Mouse (Mus musculus) limb, embryonic 14.5 days (tissue): Measurements from ENCODE around the gene Brca1. TPM values are rescaled to one million over a fixed set of nuclear protein-coding genes. Genes with fewer than 3 reads are reported as not detected.
A peak's percentile ranks its signal among the peaks of the same experiment; 100 is the strongest.

Experiments used
- ATAC-seq: fragments of 200-750 bp; cut with Nextera tagmentation; 2 replicates; pipeline ENCODE4 v1.8.0; 2017; ENCODE audit warnings: low read depth, moderate number of reproducible peaks, moderate TSS enrichment; ENCODE audit not compliant: low FRiP score
- DNase-seq: peaks from one replicate; pipeline ENCODE4 v3.0.0-alpha.2; 2015; ENCODE audit warnings: low spot score
- H3K27ac ChIP-seq: fragments of 300-500 bp; sonication (generic); replicated peaks from 2 replicates; pipeline ENCODE4 v1.5.1; 2014; ENCODE audit warnings: low read depth, mild to moderate bottlenecking, low read length, moderate library complexity, mixed read lengths
- H3K27me3 ChIP-seq: fragments of 300-500 bp; sonication (generic); 2 replicates; pipeline ENCODE4 v1.6.1; 2014; ENCODE audit warnings: low read length, mixed read lengths; ENCODE audit not compliant: control insufficient read depth, insufficient read depth
- H3K36me3 ChIP-seq: fragments of 300-500 bp; sonication (generic); 2 replicates; pipeline ENCODE4 v1.6.1; 2014; ENCODE audit warnings: mild to moderate bottlenecking, low read length, moderate library complexity, mixed read lengths; ENCODE audit not compliant: control insufficient read depth, insufficient read depth
- H3K4me1 ChIP-seq: fragments of 300-500 bp; sonication (generic); 2 replicates; pipeline ENCODE4 v1.6.1; 2014; ENCODE audit warnings: antibody characterized with exemption, low read length, mixed read lengths; ENCODE audit not compliant: control insufficient read depth, insufficient read depth
- H3K4me2 ChIP-seq: fragments of 300-500 bp; sonication (generic); replicated peaks from 2 replicates; pipeline ENCODE4 v1.6.1; 2014; ENCODE audit warnings: low read depth, mild to moderate bottlenecking, low read length, moderate library complexity; ENCODE audit not compliant: severe bottlenecking
- H3K4me3 ChIP-seq: fragments of 300-500 bp; sonication (generic); replicated peaks from 2 replicates; pipeline ENCODE4 v1.5.1; 2014; ENCODE audit warnings: low read length
- H3K9ac ChIP-seq: fragments of 300-500 bp; sonication (generic); 2 replicates; pipeline ENCODE4 v1.6.1; 2014; ENCODE audit warnings: mild to moderate bottlenecking, low read depth, low read length, moderate library complexity; ENCODE audit not compliant: severe bottlenecking
- H3K9me3 ChIP-seq: fragments of 300-500 bp; sonication (generic); 2 replicates; pipeline ENCODE4 v1.6.1; 2016; ENCODE audit warnings: low read length; ENCODE audit not compliant: control insufficient read depth
- POLR2A ChIP-seq: fragments of 200-500 bp; IDR thresholded peaks from 2 replicates; pipeline ENCODE4 v1.8.0; 2012; ENCODE audit warnings: inconsistent platforms, mild to moderate bottlenecking, moderate library complexity, borderline replicate concordance; ENCODE audit not compliant: insufficient read depth, insufficient read length; ENCODE audit errors: extremely low read depth
- WGBS: fragments of 180-500 bp; shearing (Covaris S2); extraction: QIAGEN DNeasy Blood & Tissue Kit; methylation state at CpG from one replicate; pipeline ENCODE4 v1.1.7; 2014; 5-methylcytosine and 5-hydroxymethylcytosine counted together
- polyA plus RNA-seq, 2 experiments: library from polyadenylated mRNA; depleted of rRNA in 1 of 2; stranded (reverse) in 1 of 2; unstranded in 1 of 2; fragments of >200 nt; fragmentation: Nextera tagmentation in 1 of 2; extraction: Ambion mirVana in 1 of 2; gene quantifications; 2 replicates each; pipeline versions ENCODE4 v1.2.1 to v1.2.3; 2012 to 2014

The Brca1 gene
- 8.7 and 9.9 TPM in 2 replicates for polyA plus RNA-seq (2012; rRNA removed)
- 10.7 and 11.6 TPM in 2 replicates for polyA plus RNA-seq (2014; fragmentation: Nextera tagmentation; extraction: Ambion mirVana)

DNA sequence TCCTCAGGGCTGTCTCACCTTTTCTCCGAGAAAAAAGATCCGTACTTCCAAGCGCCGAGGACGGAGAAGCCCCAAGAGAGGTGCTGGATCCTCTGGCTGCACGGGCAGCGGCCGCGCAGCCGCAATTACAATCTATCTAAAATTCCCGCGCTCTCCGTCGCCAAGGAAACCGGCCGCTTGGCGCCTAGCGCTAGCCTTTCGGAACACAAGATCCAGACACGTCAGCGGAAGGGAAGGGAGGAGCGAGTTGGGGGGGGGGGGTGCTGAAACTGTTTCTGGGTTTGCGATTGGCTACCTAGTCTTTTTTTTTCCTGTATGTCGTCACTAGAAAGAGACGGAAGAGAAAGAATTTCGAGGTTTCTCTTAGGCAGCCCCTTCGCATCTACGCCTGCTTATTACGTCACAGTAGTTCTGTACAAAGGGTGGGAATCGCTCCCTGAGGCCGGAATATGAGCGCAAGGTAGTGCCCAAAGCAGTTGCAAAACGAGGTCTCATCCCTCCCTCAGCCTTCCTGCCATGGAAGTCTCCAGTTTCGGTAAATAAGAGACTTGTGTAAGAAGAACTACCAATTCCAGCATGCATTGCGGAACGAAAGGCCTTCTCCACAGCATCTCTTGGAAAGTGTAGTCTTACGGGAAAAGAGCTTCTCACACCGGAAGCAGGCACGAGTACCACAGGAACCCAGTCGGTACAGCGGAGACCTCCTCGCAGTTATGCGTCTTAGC is at the start of gene Brca1, which contains the start of gene Nbr1:
Gene Brca1, minus strand, starts transcription at position 205 of the 725 bp plus-strand sequence.
Gene Nbr1, plus strand, starts transcription at position 399 of the 725 bp plus-strand sequence.
- under 1% methylated on average over 43 of the region's 43 CpGs for WGBS
- no peaks in the 10 kb centered on the region for H3K9me3 ChIP-seq
- ATAC-seq = peak; percentile 81
- peak; percentile 98 for DNase-seq
- TF ChIP-seq POLR2A = no peak
- peak within 1 kb of the TSS; percentile 93 for H3K27ac ChIP-seq
- peak within 1 kb of the TSS; percentile 68 for H3K4me3 ChIP-seq
- H3K4me1 ChIP-seq = peaks cover 19% of the 10 kb centered on the region
- H3K36me3 ChIP-seq = peaks cover 25% of the 10 kb centered on the region
- peak within 1 kb of the TSS; percentile 76 for H3K4me2 ChIP-seq
- no peaks in the 10 kb centered on the region for H3K27me3 ChIP-seq
- peak within 1 kb of the TSS; percentile 81 for H3K9ac ChIP-seq

DNA sequence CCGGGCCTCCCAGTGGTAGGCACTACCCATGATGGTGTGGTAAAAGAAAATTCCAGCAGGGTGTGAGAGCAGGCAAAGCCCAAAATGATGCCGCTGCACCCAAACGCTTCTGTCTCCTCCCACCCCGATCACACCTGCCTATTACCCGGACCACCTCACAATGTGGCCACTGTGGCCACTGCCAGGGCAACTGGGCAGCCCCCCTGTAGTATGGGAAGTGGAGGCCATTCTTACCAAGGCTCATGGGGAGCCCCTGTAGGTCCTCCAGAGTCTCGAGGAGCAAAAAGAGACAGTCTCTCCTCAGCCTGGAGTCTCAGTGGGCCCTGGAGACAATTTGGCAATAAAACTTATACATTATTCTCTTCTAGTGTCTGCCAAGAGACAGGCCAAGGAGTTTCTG is 47.4 kb upstream of the Brca1 start, which contains the start of gene Gm11634:
Gene Gm11634, minus strand, starts transcription at position 101 of the 400 bp plus-strand sequence.
- DNase-seq (no peak), ATAC-seq (no peak)
- H3K36me3 ChIP-seq = no peaks in the 10 kb centered on the region
- H3K27ac ChIP-seq = no peak within 1 kb of the TSS
- H3K4me1 ChIP-seq = no peaks in the 10 kb centered on the region
- H3K9ac ChIP-seq = no peak within 1 kb of the TSS
- no peaks in the 10 kb centered on the region for H3K27me3 ChIP-seq
- no peaks in the 10 kb centered on the region for H3K9me3 ChIP-seq
- 74% methylated on average over 6 of the region's 6 CpGs for WGBS
- no peak within 1 kb of the TSS for H3K4me3 ChIP-seq
- TF ChIP-seq POLR2A = no peak
- no peak within 1 kb of the TSS for H3K4me2 ChIP-seq

DNA sequence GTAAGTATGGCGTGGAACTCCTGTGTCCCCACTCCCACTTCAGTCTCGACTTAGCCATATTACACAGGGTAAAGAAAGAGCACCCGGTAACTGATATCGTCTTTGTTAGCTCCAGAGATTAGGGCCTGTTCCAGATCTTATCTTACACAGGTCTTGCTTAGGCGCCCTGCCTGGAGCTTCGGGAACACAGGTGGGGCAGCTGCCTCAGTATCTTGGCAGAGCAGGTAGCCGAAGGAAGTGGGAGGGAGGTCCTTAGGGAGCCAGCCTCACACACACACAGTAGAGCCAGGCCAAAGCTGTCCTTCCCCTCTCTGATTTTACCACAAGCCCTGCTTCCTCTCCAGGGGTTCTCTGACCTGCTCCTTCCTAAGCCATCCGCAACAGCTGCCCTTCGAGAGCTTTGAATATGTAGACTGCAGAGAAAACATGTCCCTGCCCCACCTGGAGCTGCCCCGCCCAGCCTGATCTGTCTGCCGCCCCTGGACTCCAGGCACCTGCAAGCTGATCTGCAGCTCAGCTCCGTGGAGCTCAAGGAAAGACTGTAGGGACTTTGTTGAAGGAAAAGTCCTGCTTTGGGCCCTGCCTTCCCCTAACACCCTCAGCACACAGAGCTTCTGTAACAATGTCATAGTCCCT is 38.4 kb upstream of the Brca1 start:
- no peak overlapping the region for H3K4me2 ChIP-seq
- no peaks in the 10 kb centered on the region for H3K4me1 ChIP-seq
- no peaks in the 10 kb centered on the region for H3K9me3 ChIP-seq
- H3K27ac ChIP-seq = no peak overlapping the region
- H3K4me3 ChIP-seq = no peak overlapping the region
- H3K27me3 ChIP-seq = no peaks in the 10 kb centered on the region
- ATAC-seq (no peak), DNase-seq (no peak)
- H3K9ac ChIP-seq = no peak overlapping the region
- peaks cover 7% of the 10 kb centered on the region; the same call in 1 of the 2 replicates for H3K36me3 ChIP-seq
- no peak for TF ChIP-seq POLR2A
- 74% methylated on average over 12 of the region's 12 CpGs for WGBS

GRCm38 (mm10) chr11:101589444-101589843 is 37.7 kb upstream of the Brca1 start:
- Histone ChIP-seq H3K9me3 (no peaks in the 10 kb centered on the region), H3K27ac (no peak overlapping the region), H3K4me2 (no peak overlapping the region), H3K9ac (no peak overlapping the region), H3K27me3 (no peaks in the 10 kb centered on the region), H3K4me3 (no peak overlapping the region), H3K4me1 (no peaks in the 10 kb centered on the region), H3K36me3 (peaks cover 7% of the 10 kb centered on the region; the same call in 1 of the 2 replicates)
- no peak for ATAC-seq
- 35% methylated on average over 5 of the region's 5 CpGs for WGBS
- DNase-seq = peak; percentile 21
- no peak for TF ChIP-seq POLR2A

- no peak overlapping the region for H3K4me2 ChIP-seq
- H3K9ac ChIP-seq = no peak overlapping the region
- no peaks in the 10 kb centered on the region for H3K9me3 ChIP-seq
- H3K4me3 ChIP-seq = no peak overlapping the region
- no peak overlapping the region for H3K27ac ChIP-seq
- no peak for DNase-seq
- no peaks in the 10 kb centered on the region for H3K27me3 ChIP-seq
- H3K4me1 ChIP-seq = no peaks in the 10 kb centered on the region
- TF ChIP-seq POLR2A = no peak
- ATAC-seq = no peak
- WGBS = 89% methylated on average over 7 of the region's 7 CpGs
- H3K36me3 ChIP-seq = peaks cover 7% of the 10 kb centered on the region; the same call in 1 of the 2 replicates
Measured at GRCm38 (mm10) chr11:101588868-101589267, 37.1 kb upstream of the Brca1 start.
